Mouse (Mus musculus): Measurements from ENCODE around the gene Fam167b. TPM values are rescaled to one million over a fixed set of nuclear protein-coding genes. Genes with fewer than 3 reads are reported as not detected.
A peak's percentile ranks its signal among the peaks of the same experiment; 100 is the strongest.

Gene Fam167b
- 39.9 and 40.3 TPM in 2 replicates for polyA plus RNA-seq (2015; fragmentation: Nextera tagmentation; extraction: Ambion mirVana)

GRCm38 (mm10) chr4:129578466-129578865, at the start of gene Fam167b:
TSS of gene Fam167b (minus strand) at chr4:129578549.
- Histone ChIP-seq H3K36me3 (ENCODE audit: insufficient read depth, low read length) (no peaks in the 10 kb centered on the region), H3K27ac (peak within 1 kb of the TSS; percentile 64), H3K4me2 (ENCODE audit: low read length) (peak within 1 kb of the TSS; percentile 45), H3K9ac (ENCODE audit: low read depth, low read length) (0 out of 2 replicates have a peak within 1 kb of the TSS, but pooled peaks have one; percentile 35), H3K4me1 (replicated peaks; ENCODE audit: insufficient read depth, low read length) (0 out of 2 replicates have a peak, but pooled peaks cover 4% of the 10 kb centered on the region), H3K9me3 (replicated peaks; ENCODE audit: low read length) (no peaks in the 10 kb centered on the region), H3K4me3 (replicated peaks; ENCODE audit: low read depth, low read length) (peak within 1 kb of the TSS; percentile 21), H3K27me3 (ENCODE audit: insufficient read depth, low read length) (no peaks in the 10 kb centered on the region)
- TF ChIP-seq CTCF (IDR thresholded peaks at IDR 0.05; ENCODE audit: low read depth) = no peak
- ATAC-seq (replicated peaks; ENCODE audit: low FRiP score, low read depth) (no peak), DNase-seq (ENCODE audit: low spot score) (peak; percentile 49)
- 69% methylated on average over 5 of the region's 5 CpGs for WGBS

- Histone ChIP-seq H3K4me3 (replicated peaks; ENCODE audit: low read depth, low read length) (no peak overlapping the region), H3K4me2 (ENCODE audit: low read length) (no peak overlapping the region), H3K9ac (ENCODE audit: low read depth, low read length) (no peak overlapping the region), H3K4me1 (replicated peaks; ENCODE audit: insufficient read depth, low read length) (peaks cover 20% of the 10 kb centered on the region), H3K27me3 (ENCODE audit: insufficient read depth, low read length) (no peaks in the 10 kb centered on the region), H3K27ac (no peak overlapping the region), H3K9me3 (replicated peaks; ENCODE audit: low read length) (no peaks in the 10 kb centered on the region), H3K36me3 (ENCODE audit: insufficient read depth, low read length) (peaks cover 40% of the 10 kb centered on the region)
- DNase-seq (ENCODE audit: low spot score) (no peak), ATAC-seq (replicated peaks; ENCODE audit: low FRiP score, low read depth) (no peak)
- TF ChIP-seq CTCF (IDR thresholded peaks at IDR 0.05; ENCODE audit: low read depth) = no peak
- WGBS = 76% methylated on average over 6 of the region's 6 CpGs
Measured at GRCm38 (mm10) chr4:129626035-129626434, 47.7 kb upstream of the Fam167b start.

GRCm38 (mm10) chr4:129625496-129625895, 47.1 kb upstream of the Fam167b start:
- Histone ChIP-seq H3K27ac (peak overlapping the region; percentile 93), H3K4me1 (replicated peaks; ENCODE audit: insufficient read depth, low read length) (peaks cover 20% of the 10 kb centered on the region), H3K9ac (ENCODE audit: low read depth, low read length) (0 out of 2 replicates have a peak overlapping the region, but pooled peaks have one; percentile 27), H3K4me3 (replicated peaks; ENCODE audit: low read depth, low read length) (no peak overlapping the region), H3K36me3 (ENCODE audit: insufficient read depth, low read length) (peaks cover 35% of the 10 kb centered on the region), H3K27me3 (ENCODE audit: insufficient read depth, low read length) (no peaks in the 10 kb centered on the region), H3K4me2 (ENCODE audit: low read length) (peak overlapping the region; percentile 84), H3K9me3 (replicated peaks; ENCODE audit: low read length) (no peaks in the 10 kb centered on the region)
- DNase-seq (ENCODE audit: low spot score) = no peak
- TF ChIP-seq CTCF (IDR thresholded peaks at IDR 0.05; ENCODE audit: low read depth) = no peak
- no peak for ATAC-seq (replicated peaks; ENCODE audit: low FRiP score, low read depth)
- WGBS = 43% methylated on average over 4 of the region's 4 CpGs

- H3K27me3 ChIP-seq (ENCODE audit: insufficient read depth, low read length) = no peaks in the 10 kb centered on the region
- no peaks in the 10 kb centered on the region for H3K9me3 ChIP-seq (replicated peaks; ENCODE audit: low read length)
- peak overlapping the region; percentile 40 for H3K9ac ChIP-seq (ENCODE audit: low read depth, low read length)
- peaks cover 30% of the 10 kb centered on the region for H3K36me3 ChIP-seq (ENCODE audit: insufficient read depth, low read length)
- 0 out of 2 replicates have a peak, but pooled peaks have one; percentile 3 for TF ChIP-seq CTCF (IDR thresholded peaks at IDR 0.05; ENCODE audit: low read depth)
- H3K4me1 ChIP-seq (replicated peaks; ENCODE audit: insufficient read depth, low read length) = peaks cover 20% of the 10 kb centered on the region
- DNase-seq (ENCODE audit: low spot score) (peak; percentile 84), ATAC-seq (replicated peaks; ENCODE audit: low FRiP score, low read depth) (0 out of 2 replicates have a peak, but pooled peaks have one; percentile 7)
- peak overlapping the region; percentile 84 for H3K4me2 ChIP-seq (ENCODE audit: low read length)
- WGBS = 2% methylated on average over 6 of the region's 6 CpGs
- peak overlapping the region; percentile 73 for H3K4me3 ChIP-seq (replicated peaks; ENCODE audit: low read depth, low read length)
- peak overlapping the region; percentile 93 for H3K27ac ChIP-seq
Measured at GRCm38 (mm10) chr4:129625029-129625370, 46.7 kb upstream of the Fam167b start.

GRCm38 (mm10) chr4:129624281-129625028, 46.1 kb upstream of the Fam167b start:
- Histone ChIP-seq H3K27ac (peak overlapping the region; percentile 93), H3K27me3 (ENCODE audit: insufficient read depth, low read length) (no peaks in the 10 kb centered on the region), H3K9ac (ENCODE audit: low read depth, low read length) (peak overlapping the region; percentile 78), H3K36me3 (ENCODE audit: insufficient read depth, low read length) (peaks cover 25% of the 10 kb centered on the region), H3K4me1 (replicated peaks; ENCODE audit: insufficient read depth, low read length) (peaks cover 20% of the 10 kb centered on the region), H3K9me3 (replicated peaks; ENCODE audit: low read length) (no peaks in the 10 kb centered on the region), H3K4me2 (ENCODE audit: low read length) (peak overlapping the region; percentile 84), H3K4me3 (replicated peaks; ENCODE audit: low read depth, low read length) (peak overlapping the region; percentile 73)
- 0 out of 2 replicates have a peak, but pooled peaks have one; percentile 11 for TF ChIP-seq CTCF (IDR thresholded peaks at IDR 0.05; ENCODE audit: low read depth)
- WGBS = 1% methylated on average over 18 of the region's 18 CpGs
- ATAC-seq (replicated peaks; ENCODE audit: low FRiP score, low read depth) = peak; percentile 87
- peak; percentile 99 for DNase-seq (ENCODE audit: low spot score)

- Histone ChIP-seq H3K27ac (peak within 1 kb of the TSS; percentile 93), H3K36me3 (ENCODE audit: insufficient read depth, low read length) (peaks cover 17% of the 10 kb centered on the region), H3K9ac (ENCODE audit: low read depth, low read length) (peak within 1 kb of the TSS; percentile 78), H3K4me2 (ENCODE audit: low read length) (peak within 1 kb of the TSS; percentile 84), H3K9me3 (replicated peaks; ENCODE audit: low read length) (no peaks in the 10 kb centered on the region), H3K4me1 (replicated peaks; ENCODE audit: insufficient read depth, low read length) (peaks cover 20% of the 10 kb centered on the region), H3K27me3 (ENCODE audit: insufficient read depth, low read length) (no peaks in the 10 kb centered on the region), H3K4me3 (replicated peaks; ENCODE audit: low read depth, low read length) (peak within 1 kb of the TSS; percentile 73)
- under 1% methylated on average over 10 of the region's 10 CpGs for WGBS
- DNase-seq (ENCODE audit: low spot score) = peak; percentile 86
- ATAC-seq (replicated peaks; ENCODE audit: low FRiP score, low read depth) = no peak
- TF ChIP-seq CTCF (IDR thresholded peaks at IDR 0.05; ENCODE audit: low read depth) = no peak
Measured at GRCm38 (mm10) chr4:129623681-129624091, 45.3 kb upstream of the Fam167b start, which contains the start of gene Ccdc28b. TSS of gene Ccdc28b (minus strand) at chr4:129623947.
